Mouse (Mus musculus) G1E (cell line): ENCODE measurements around the gene Zrsr1. TPM values are rescaled to one million over a fixed set of nuclear protein-coding genes. Genes with fewer than 3 reads are reported as not detected.

Experiments used
- ATAC-seq: 2 replicates; pipeline ENCODE4 v1.8.0; 2016; ENCODE audit warnings: mild to moderate bottlenecking; ENCODE audit not compliant: insufficient number of reproducible peaks, poor library complexity, low FRiP score, severe bottlenecking; ENCODE audit errors: extremely low read depth
- DNase-seq: peaks from one replicate; pipeline ENCODE4 v3.0.0; 2012; ENCODE audit warnings: low spot score
- H3K27me3 ChIP-seq: 2 replicates; pipeline ENCODE4 v1.6.1; 2012; ENCODE audit warnings: mild to moderate bottlenecking, low read length, inconsistent platforms; ENCODE audit not compliant: insufficient read depth
- H3K36me3 ChIP-seq: replicated peaks from 2 replicates; pipeline ENCODE3; 2012; ENCODE audit warnings: mild to moderate bottlenecking, inconsistent platforms
- H3K4me1 ChIP-seq: 2 replicates; pipeline ENCODE4 v1.6.1; 2012; ENCODE audit warnings: low read depth, low read length, inconsistent platforms, mixed read lengths; ENCODE audit not compliant: insufficient read depth
- H3K4me3 ChIP-seq: 2 replicates; pipeline ENCODE4 v1.5.1; 2012; ENCODE audit warnings: low read depth, mild to moderate bottlenecking, inconsistent platforms, low read length, moderate library complexity, mixed read lengths
- H3K9me3 ChIP-seq: replicated peaks from 2 replicates; pipeline ENCODE4 v1.6.1; 2012; ENCODE audit warnings: inconsistent platforms
- CTCF ChIP-seq: IDR thresholded peaks from 2 replicates; pipeline ENCODE4 v1.5.1; 2012; ENCODE audit warnings: low read depth, low read length, inconsistent platforms, mixed read lengths
- GATA1 ChIP-seq: IDR thresholded peaks from 2 replicates; pipeline ENCODE4 v1.6.1; 2012; ENCODE audit warnings: borderline replicate concordance, low read length, inconsistent platforms, mixed read lengths
- GATA2 ChIP-seq: IDR thresholded peaks from 2 replicates; pipeline ENCODE4 v1.6.1; 2012; ENCODE audit warnings: low read depth, low read length, inconsistent platforms, borderline replicate concordance
- POLR2AphosphoS5 ChIP-seq: IDR thresholded peaks from 2 replicates; pipeline ENCODE4 v1.6.1; 2012; ENCODE audit warnings: low read depth, low read length, inconsistent platforms; ENCODE audit not compliant: insufficient replicate concordance
- TAL1 ChIP-seq: conservative IDR thresholded peaks from 2 replicates; pipeline ENCODE4 v1.6.1; 2012; ENCODE audit warnings: low read depth, low read length, inconsistent platforms, mixed read lengths
- polyA plus RNA-seq: library from polyadenylated mRNA; stranded (reverse); fragments of >175 nt; gene quantifications from 2 replicates; pipeline ENCODE4 v1.2.3, GENCODE M21; 2012
- total RNA-seq, 2 experiments: library from RNA; stranded (forward) in 1 of 2; stranded (reverse) in 1 of 2; fragments of 200-1000 nt in 1 of 2; fragments of >200 nt in 1 of 2; fragmentation: Nextera tagmentation in 1 of 2; gene quantifications; 2 replicates each; pipeline ENCODE4 v1.2.3; 2014 to 2017

Gene Zrsr1
- total and polyA plus RNA-seq, 3 experiments: 1.5 to 33.6 (median 10.4) TPM

DNA sequence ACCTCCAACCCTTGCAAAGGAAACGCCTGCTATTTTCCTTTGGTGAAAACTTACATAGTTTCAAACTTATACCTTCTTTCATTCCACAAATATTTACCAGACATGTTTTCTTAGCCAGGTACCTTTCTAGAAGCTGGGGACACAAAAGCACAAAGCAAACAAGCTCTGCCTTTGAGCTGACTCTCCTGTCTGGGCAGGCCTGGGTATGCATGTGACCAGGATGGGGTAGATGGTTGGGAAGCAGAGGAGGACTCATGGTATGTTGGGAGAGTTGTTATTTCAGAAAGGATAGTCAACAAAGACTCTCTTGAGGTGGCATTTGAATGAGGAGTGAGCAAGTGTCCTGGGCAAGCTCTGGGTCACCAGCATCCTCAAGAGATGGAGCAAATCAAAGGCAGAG, 41.3 kb downstream of the Zrsr1 start:
- ATAC-seq (no peak), DNase-seq (no peak)
- Histone ChIP-seq H3K36me3 (no peaks in the 10 kb centered on the region), H3K9me3 (no peaks in the 10 kb centered on the region), H3K4me1 (peaks cover 1% of the 10 kb centered on the region), H3K27me3 (peaks cover 7% of the 10 kb centered on the region; the same call in 1 of the 2 replicates), H3K4me3 (no peak overlapping the region)
- TF ChIP-seq POLR2AphosphoS5: no peak
- no peak for TF ChIP-seq GATA2
- TF ChIP-seq GATA1: no peak
- no peak for TF ChIP-seq CTCF
- no peak for TF ChIP-seq TAL1

DNA sequence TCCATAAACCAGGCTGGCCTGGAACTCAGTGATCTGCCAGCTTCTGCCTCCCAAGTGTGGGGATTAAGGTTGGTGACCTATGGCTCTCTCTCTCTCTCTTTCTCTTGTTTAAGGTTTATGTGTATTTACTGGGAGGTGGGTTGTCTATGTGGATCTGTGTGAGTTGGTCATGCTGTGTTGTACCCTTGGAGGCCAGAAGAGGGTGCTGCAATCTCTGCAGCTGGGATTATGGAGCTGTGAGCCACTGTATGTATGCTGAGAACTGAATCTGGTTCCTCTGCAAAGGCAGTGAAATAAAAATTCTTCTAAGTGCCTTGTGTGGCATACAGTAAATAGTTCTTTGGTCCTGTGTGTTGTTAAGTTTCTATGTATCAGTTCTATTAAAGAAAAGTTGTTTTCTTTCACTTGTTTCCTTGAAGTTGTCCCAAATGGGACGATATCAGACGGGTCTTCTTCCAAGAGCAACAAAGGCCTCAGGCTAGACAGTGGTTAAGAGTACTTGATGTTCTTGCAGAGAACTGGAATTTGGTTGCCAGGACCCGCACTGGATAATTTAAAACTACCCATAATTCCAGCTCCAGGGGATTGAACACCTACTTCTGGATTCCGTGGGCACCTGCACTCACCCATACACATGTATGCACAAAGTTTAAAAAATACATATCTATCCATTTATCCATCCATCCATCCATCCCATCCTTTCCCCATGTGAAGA, 41.9 kb downstream of the Zrsr1 start:
- ATAC-seq: no peak; the same call in 1 of the 2 replicates
- no peaks in the 10 kb centered on the region for H3K36me3 ChIP-seq
- no peak for TF ChIP-seq POLR2AphosphoS5
- TF ChIP-seq CTCF: peak; percentile 57
- DNase-seq: no peak
- H3K4me3 ChIP-seq: no peak overlapping the region
- H3K4me1 ChIP-seq: no peaks in the 10 kb centered on the region; the same call in 1 of the 2 replicates
- H3K27me3 ChIP-seq: peaks cover 7% of the 10 kb centered on the region; the same call in 1 of the 2 replicates
- no peaks in the 10 kb centered on the region for H3K9me3 ChIP-seq

- TF ChIP-seq GATA1: no peak
- no peak for TF ChIP-seq POLR2AphosphoS5
- TF ChIP-seq CTCF: no peak
- no peak for TF ChIP-seq GATA2
- no peak for TF ChIP-seq TAL1
- DNase-seq: no peak
- ATAC-seq: no peak
- H3K36me3 ChIP-seq: no peaks in the 10 kb centered on the region
- H3K4me1 ChIP-seq: no peaks in the 10 kb centered on the region
- H3K4me3 ChIP-seq: no peak overlapping the region
- no peaks in the 10 kb centered on the region for H3K9me3 ChIP-seq
- H3K27me3 ChIP-seq: peaks cover 7% of the 10 kb centered on the region; the same call in 1 of the 2 replicates
Observed at GRCm38 (mm10) chr11:23014996-23015395, 43.2 kb downstream of the Zrsr1 start.

DNA sequence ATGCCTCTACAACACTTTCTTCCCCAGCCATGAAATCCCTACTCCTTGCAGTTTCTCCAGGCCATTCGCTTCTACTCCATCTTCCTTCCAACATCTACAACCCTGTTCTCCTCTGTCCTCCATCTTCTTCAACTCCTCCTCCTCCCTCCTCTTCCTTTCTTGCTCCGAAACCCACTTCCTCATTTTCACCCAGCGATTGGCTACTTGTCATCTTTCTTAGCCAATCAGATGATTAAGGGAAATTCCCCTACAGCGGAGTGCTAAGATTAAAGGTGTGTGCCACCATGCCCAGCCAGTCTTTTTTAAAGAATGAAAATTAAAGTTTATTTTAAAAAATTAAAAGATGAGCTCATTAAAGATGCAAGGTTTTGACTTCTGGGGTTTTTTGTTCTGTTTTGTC, 46.1 kb downstream of the Zrsr1 start:
- Histone ChIP-seq H3K4me1 (no peaks in the 10 kb centered on the region), H3K4me3 (no peak overlapping the region), H3K36me3 (no peaks in the 10 kb centered on the region), H3K27me3 (peaks cover 14% of the 10 kb centered on the region), H3K9me3 (no peaks in the 10 kb centered on the region)
- ATAC-seq (no peak), DNase-seq (no peak)
- no peak for TF ChIP-seq GATA2
- no peak for TF ChIP-seq TAL1
- no peak for TF ChIP-seq CTCF
- no peak for TF ChIP-seq POLR2AphosphoS5
- no peak for TF ChIP-seq GATA1

GRCm38 (mm10) chr11:23020116-23020770, 48.4 kb downstream of the Zrsr1 start:
- TF ChIP-seq CTCF (no peak), GATA1 (no peak), TAL1 (no peak), POLR2AphosphoS5 (no peak), GATA2 (no peak)
- Histone ChIP-seq H3K36me3 (no peaks in the 10 kb centered on the region), H3K9me3 (no peaks in the 10 kb centered on the region), H3K4me1 (no peaks in the 10 kb centered on the region), H3K4me3 (no peak overlapping the region), H3K27me3 (peaks cover 18% of the 10 kb centered on the region)
- ATAC-seq (no peak), DNase-seq (no peak)

DNA sequence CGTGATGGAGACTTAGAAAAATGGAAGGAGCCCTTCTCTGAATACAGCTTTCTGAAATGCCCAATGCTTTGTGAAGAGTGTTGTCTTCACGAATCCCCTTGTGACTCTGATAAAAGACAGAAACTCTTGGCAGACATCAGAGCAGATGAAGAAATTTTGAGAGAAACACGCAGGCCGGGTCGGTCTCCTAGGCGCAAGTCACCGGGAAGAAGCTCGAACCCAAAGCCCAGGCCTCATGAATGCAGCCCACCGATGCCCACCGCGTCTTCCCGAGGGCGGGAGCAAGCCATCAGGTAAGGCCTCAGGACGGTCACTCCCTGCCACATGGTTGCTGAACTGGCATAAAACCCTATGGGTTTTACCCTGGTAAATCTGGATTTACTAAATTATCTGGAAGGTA, 49.0 kb downstream of the Zrsr1 start:
- Histone ChIP-seq H3K36me3 (no peaks in the 10 kb centered on the region), H3K4me3 (no peak overlapping the region), H3K9me3 (no peaks in the 10 kb centered on the region), H3K4me1 (no peaks in the 10 kb centered on the region), H3K27me3 (peaks cover 18% of the 10 kb centered on the region)
- TF ChIP-seq GATA2 (no peak), POLR2AphosphoS5 (no peak), CTCF (no peak), TAL1 (no peak), GATA1 (no peak)
- ATAC-seq (no peak), DNase-seq (no peak)
